Comparison of ENCODE assay signal across 12 mouse cellular contexts in the genomic region with DNA sequence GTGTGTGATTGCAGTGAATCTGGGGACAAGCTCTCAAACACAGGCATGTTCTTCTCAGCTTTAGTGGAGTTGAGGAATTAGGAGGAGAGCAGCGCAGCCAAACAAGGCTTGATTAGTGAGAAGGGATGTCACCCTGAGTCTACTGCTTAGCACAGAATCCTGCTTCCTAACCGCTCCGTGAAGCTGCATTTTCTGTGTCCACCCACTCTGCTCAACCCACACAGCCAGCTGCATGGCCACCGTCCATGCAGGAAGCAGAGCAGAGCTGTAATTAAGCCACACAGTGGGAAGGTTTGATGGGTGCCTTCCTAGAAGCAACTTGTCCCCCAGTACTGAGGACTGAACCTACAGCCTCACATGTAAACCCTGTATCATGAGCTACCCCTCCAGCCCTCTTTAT.
A peak's percentile ranks its signal among the peaks of the same experiment; 100 is the strongest.
DNase-seq lines count a peak whose midpoint lies in the region; ATAC-seq and TF ChIP-seq lines count a peak whose summit lies in the region.
"Had no signal": no experiment of that assay in that cellular context is flagged by ENCODE, and none has a peak within 500 bp of the region (broad histone marks: within the 10 kb centered on the region; RNA-seq: fewer than 3 reads in every experiment).

No protein-coding gene starts in this region.

- H3K4me3 ChIP-seq in forebrain, embryonic 14.5 days (ENCODE audit: low read depth, low read length) = no peak overlapping the region
- no peak overlapping the region for H3K4me3 ChIP-seq in forebrain, embryonic 16.5 days (replicated peaks; ENCODE audit: low read length)
- no peak overlapping the region for H3K4me3 ChIP-seq in limb, embryonic 11.5 days (ENCODE audit: low read depth, low read length)
- H3K4me3 ChIP-seq in intestine, postnatal 0 days (ENCODE audit: low read depth, low read length) = no peak overlapping the region
- no peak overlapping the region for H3K4me3 ChIP-seq in liver, embryonic 11.5 days (ENCODE audit: low read depth, low read length)
- H3K4me3 ChIP-seq in midbrain, embryonic 10.5 days = no peak overlapping the region
- H3K4me3 ChIP-seq: embryonic facial prominence, embryonic 13.5 days; heart, embryonic 12.5 days had no signal

- H3K27me3 ChIP-seq in forebrain, embryonic 14.5 days (replicated peaks; ENCODE audit: control insufficient read depth, insufficient read depth, low read length) = no peaks in the 10 kb centered on the region
- H3K27me3 ChIP-seq in forebrain, embryonic 16.5 days (replicated peaks; ENCODE audit: control insufficient read depth, insufficient read depth, low read length) = no peaks in the 10 kb centered on the region
- no peaks in the 10 kb centered on the region for H3K27me3 ChIP-seq in limb, embryonic 11.5 days (ENCODE audit: control insufficient read depth, insufficient read depth, low read length)
- H3K27me3 ChIP-seq in intestine, postnatal 0 days (replicated peaks; ENCODE audit: control insufficient read depth, insufficient read depth, low read length) = 0 out of 2 replicates have a peak, but pooled peaks cover 3% of the 10 kb centered on the region
- no peaks in the 10 kb centered on the region for H3K27me3 ChIP-seq in liver, embryonic 11.5 days (replicated peaks; ENCODE audit: control insufficient read depth, insufficient read depth, low read length)
- no peaks in the 10 kb centered on the region for H3K27me3 ChIP-seq in midbrain, embryonic 10.5 days (ENCODE audit: low read depth, poor library complexity, severe bottlenecking)
- H3K27me3 ChIP-seq: embryonic facial prominence, embryonic 13.5 days; heart, embryonic 12.5 days had no signal

- DNase-seq in forebrain, embryonic 14.5 days (ENCODE audit: low spot score) = no peak
- DNase-seq in right cerebral cortex, adult 2 months (ENCODE audit: low spot score in 2 of 2) = peak; percentile 64
- no peak for DNase-seq in right cerebral cortex, postnatal 4 days
- DNase-seq in limb, embryonic 11.5 days (ENCODE audit: low spot score) = no peak
- no peak for DNase-seq in liver, embryonic 11.5 days (ENCODE audit: low spot score)
- DNase-seq in midbrain, embryonic 10.5 days (ENCODE audit: low spot score) = no peak
- DNase-seq: cerebellum, adult 8-10 months had no signal

- no peak for ATAC-seq in forebrain, embryonic 14.5 days
- no peak for ATAC-seq in forebrain, embryonic 16.5 days
- ATAC-seq in limb, embryonic 11.5 days (ENCODE audit: insufficient number of reproducible peaks, low FRiP score, low TSS enrichment, low read depth) = no peak
- ATAC-seq in intestine, postnatal 0 days = no peak
- ATAC-seq in liver, embryonic 11.5 days (replicated peaks; ENCODE audit: low FRiP score) = no peak
- ATAC-seq: hindbrain, embryonic 16.5 days had no signal

- peak overlapping the region; percentile 22; the same call in 1 of the 2 replicates for H3K27ac ChIP-seq in forebrain, embryonic 14.5 days (ENCODE audit: low read depth, low read length)
- no peak overlapping the region for H3K27ac ChIP-seq in forebrain, embryonic 16.5 days (ENCODE audit: low read length)
- H3K27ac ChIP-seq in limb, embryonic 11.5 days (replicated peaks; ENCODE audit: low read depth, low read length) = 0 out of 2 replicates have a peak overlapping the region, but pooled peaks have one; percentile 36
- H3K27ac ChIP-seq in intestine, postnatal 0 days (ENCODE audit: low read depth, low read length) = no peak overlapping the region
- H3K27ac ChIP-seq in liver, embryonic 11.5 days (ENCODE audit: low read depth, low read length) = no peak overlapping the region
- no peak overlapping the region for H3K27ac ChIP-seq in midbrain, embryonic 10.5 days (replicated peaks)
- H3K27ac ChIP-seq: embryonic facial prominence, embryonic 13.5 days had no signal

- no peaks in the 10 kb centered on the region for H3K36me3 ChIP-seq in forebrain, embryonic 14.5 days (ENCODE audit: control insufficient read depth, insufficient read depth, low read length)
- no peaks in the 10 kb centered on the region for H3K36me3 ChIP-seq in forebrain, embryonic 16.5 days (ENCODE audit: control insufficient read depth, insufficient read depth)
- no peaks in the 10 kb centered on the region for H3K36me3 ChIP-seq in limb, embryonic 11.5 days (ENCODE audit: control insufficient read depth, insufficient read depth, low read length)
- H3K36me3 ChIP-seq in intestine, postnatal 0 days (ENCODE audit: control insufficient read depth, insufficient read depth) = no peaks in the 10 kb centered on the region; the same call in 1 of the 2 replicates
- no peaks in the 10 kb centered on the region for H3K36me3 ChIP-seq in liver, embryonic 11.5 days (ENCODE audit: control insufficient read depth, insufficient read depth, low read length)
- no peaks in the 10 kb centered on the region for H3K36me3 ChIP-seq in midbrain, embryonic 10.5 days
- H3K36me3 ChIP-seq: embryonic facial prominence, embryonic 13.5 days had no signal

- H3K9ac ChIP-seq in forebrain, embryonic 14.5 days (ENCODE audit: low read length) = 0 out of 2 replicates have a peak overlapping the region, but pooled peaks have one; percentile 1
- no peak overlapping the region for H3K9ac ChIP-seq in forebrain, embryonic 16.5 days (replicated peaks; ENCODE audit: low read depth, low read length)
- no peak overlapping the region for H3K9ac ChIP-seq in limb, embryonic 11.5 days (ENCODE audit: low read length)
- H3K9ac ChIP-seq in intestine, postnatal 0 days (ENCODE audit: low read depth, low read length) = no peak overlapping the region
- H3K9ac ChIP-seq in liver, embryonic 11.5 days (ENCODE audit: low read depth, low read length) = no peak overlapping the region
- H3K9ac ChIP-seq: embryonic facial prominence, embryonic 13.5 days; heart, embryonic 12.5 days had no signal

- no peaks in the 10 kb centered on the region for H3K9me3 ChIP-seq in forebrain, embryonic 14.5 days (replicated peaks; ENCODE audit: control insufficient read depth, low read length)
- H3K9me3 ChIP-seq in forebrain, embryonic 16.5 days (ENCODE audit: control insufficient read depth, low read length) = no peaks in the 10 kb centered on the region
- H3K9me3 ChIP-seq in limb, embryonic 11.5 days (ENCODE audit: control insufficient read depth, low read length) = no peaks in the 10 kb centered on the region
- H3K9me3 ChIP-seq in intestine, postnatal 0 days (ENCODE audit: control insufficient read depth) = no peaks in the 10 kb centered on the region
- no peaks in the 10 kb centered on the region for H3K9me3 ChIP-seq in liver, embryonic 11.5 days (ENCODE audit: control insufficient read depth, low read length)
- H3K9me3 ChIP-seq in midbrain, embryonic 10.5 days (replicated peaks) = no peaks in the 10 kb centered on the region; the same call in 1 of the 2 replicates
- H3K9me3 ChIP-seq: embryonic facial prominence, embryonic 13.5 days; heart, embryonic 12.5 days had no signal

- H3K4me1 ChIP-seq in forebrain, embryonic 14.5 days (ENCODE audit: control insufficient read depth, insufficient read depth, low read length) = peaks cover 6% of the 10 kb centered on the region; the same call in 1 of the 2 replicates
- H3K4me1 ChIP-seq in forebrain, embryonic 16.5 days (replicated peaks; ENCODE audit: control insufficient read depth, insufficient read depth, low read length) = peaks cover 18% of the 10 kb centered on the region
- 0 out of 2 replicates have a peak, but pooled peaks cover 3% of the 10 kb centered on the region for H3K4me1 ChIP-seq in limb, embryonic 11.5 days (ENCODE audit: control insufficient read depth, insufficient read depth, low read length)
- H3K4me1 ChIP-seq in intestine, postnatal 0 days (replicated peaks; ENCODE audit: control insufficient read depth, insufficient read depth, low read length) = no peaks in the 10 kb centered on the region
- 0 out of 2 replicates have a peak, but pooled peaks cover 2% of the 10 kb centered on the region for H3K4me1 ChIP-seq in liver, embryonic 11.5 days (replicated peaks; ENCODE audit: control insufficient read depth, insufficient read depth, low read length)
- H3K4me1 ChIP-seq in midbrain, embryonic 10.5 days = peaks cover 3% of the 10 kb centered on the region; the same call in 1 of the 2 replicates

- TF ChIP-seq CTCF in intestine, postnatal 0 days (IDR thresholded peaks at IDR 0.05; ENCODE audit: low read depth) = no peak

- WGBS in forebrain, embryonic 14.5 days = 77% methylated on average over 4 of the region's 4 CpGs
- WGBS in forebrain, embryonic 16.5 days = 69% methylated on average over 4 of the region's 4 CpGs
- WGBS in limb, embryonic 11.5 days = 83% methylated on average over 4 of the region's 4 CpGs
- WGBS in intestine, postnatal 0 days = 82% methylated on average over 4 of the region's 4 CpGs
- 85% methylated on average over 4 of the region's 4 CpGs for WGBS in liver, embryonic 11.5 days
- 94% methylated on average over 4 of the region's 4 CpGs for WGBS in midbrain, embryonic 10.5 days

- no peak overlapping the region for H3K4me2 ChIP-seq in forebrain, embryonic 14.5 days (ENCODE audit: low read length)
- no peak overlapping the region for H3K4me2 ChIP-seq in forebrain, embryonic 16.5 days (ENCODE audit: low read length)
- H3K4me2 ChIP-seq in limb, embryonic 11.5 days (ENCODE audit: low read depth, severe bottlenecking) = no peak overlapping the region
- H3K4me2 ChIP-seq in intestine, postnatal 0 days (replicated peaks; ENCODE audit: low read depth) = no peak overlapping the region
- H3K4me2 ChIP-seq in liver, embryonic 11.5 days = no peak overlapping the region
- H3K4me2 ChIP-seq: embryonic facial prominence, embryonic 13.5 days; heart, embryonic 12.5 days had no signal

Comparison
In these comparisons a context has a peak if more than half of its experiments do, and no peak if none do; other contexts are left out.
1. DNase-seq: peak in right cerebral cortex, adult 2 months (2 of 2); none in forebrain, embryonic 14.5 days (single experiment), right cerebral cortex, postnatal 4 days (single experiment), limb, embryonic 11.5 days (single experiment), liver, embryonic 11.5 days (single experiment) and midbrain, embryonic 10.5 days (single experiment).
2. H3K27ac ChIP-seq: peak in forebrain, embryonic 14.5 days (single experiment) and limb, embryonic 11.5 days (single experiment); none in forebrain, embryonic 16.5 days (single experiment), intestine, postnatal 0 days (single experiment), liver, embryonic 11.5 days (single experiment) and midbrain, embryonic 10.5 days (single experiment).